Mouse (Mus musculus): ENCODE measurements at regions not wholly inside any gene's neighbourhood (a gene's known extent, or its start where the extent isn't known, plus 50 kb on each side); places are given as distances from the start of the nearest gene placed in this dataset.

DNA sequence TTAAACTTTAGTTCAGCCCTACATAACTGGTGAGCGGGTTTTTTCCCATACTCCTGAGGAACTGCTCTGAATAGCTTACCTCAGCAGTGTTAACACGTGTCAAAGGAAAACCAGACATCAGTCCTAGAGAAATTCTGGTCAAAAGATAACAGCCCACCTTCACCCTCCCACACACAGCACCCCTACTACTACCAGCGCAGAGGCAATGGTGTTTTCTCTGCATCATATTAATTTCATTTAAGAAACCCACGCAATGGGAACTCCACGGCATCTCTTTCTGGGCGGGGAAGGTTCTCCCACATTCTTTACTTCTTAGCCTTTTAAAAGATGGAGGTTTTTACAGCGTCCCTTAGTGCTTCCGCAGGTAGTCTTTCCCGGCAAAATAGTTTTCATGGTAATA is 172.7 kb upstream of the Arid2 start:
- no peak for DNase-seq
- TF ChIP-seq POLR2A (IDR thresholded peaks at IDR 0.05; ENCODE audit: control insufficient read depth, extremely low read depth, insufficient read depth, low read length, poor library complexity): no peak
- TF ChIP-seq CTCF (IDR thresholded peaks at IDR 0.05; ENCODE audit: borderline replicate concordance, control insufficient read depth, extremely low read depth, insufficient read depth, low read length, poor library complexity): no peak
- WGBS: 83% methylated on average over 9 of the region's 9 CpGs
- no peak overlapping the region for H3K4me3 ChIP-seq (ENCODE audit: control insufficient read depth, insufficient read depth, low read length)
- H3K4me1 ChIP-seq (replicated peaks; ENCODE audit: control insufficient read depth, insufficient read depth, low read length): no peaks in the 10 kb centered on the region
- H3K27ac ChIP-seq (ENCODE audit: control insufficient read depth, insufficient read depth, low read length): no peak overlapping the region
- H3K36me3 ChIP-seq (ENCODE audit: control insufficient read depth, insufficient read depth, low read length): no peaks in the 10 kb centered on the region
- no peaks in the 10 kb centered on the region for H3K27me3 ChIP-seq (ENCODE audit: control insufficient read depth, insufficient read depth, low read length)

DNA sequence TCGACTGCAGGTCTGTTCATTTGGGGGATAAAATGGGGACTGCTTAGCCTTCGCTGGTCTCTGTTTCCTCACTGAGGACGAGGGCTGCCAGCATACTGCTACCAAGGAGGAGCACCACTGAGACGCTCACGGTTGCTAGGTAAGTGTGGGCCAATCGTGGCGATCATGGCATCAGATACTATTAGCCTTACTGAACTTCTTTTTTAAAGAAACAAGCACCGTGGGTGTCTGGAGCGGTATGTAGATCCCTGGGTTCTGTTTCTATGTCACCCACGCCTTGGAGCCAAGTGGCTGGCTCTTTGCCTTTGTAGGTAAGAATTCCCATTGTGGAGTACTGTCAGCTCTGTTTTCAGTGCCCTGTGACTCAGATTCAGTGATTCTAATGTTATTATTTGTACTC is 172.1 kb upstream of the Arid2 start:
- WGBS: 71% methylated on average over 10 of the region's 10 CpGs
- TF ChIP-seq POLR2A (IDR thresholded peaks at IDR 0.05; ENCODE audit: control insufficient read depth, extremely low read depth, insufficient read depth, low read length, poor library complexity) (no peak), CTCF (IDR thresholded peaks at IDR 0.05; ENCODE audit: borderline replicate concordance, control insufficient read depth, extremely low read depth, insufficient read depth, low read length, poor library complexity) (no peak)
- no peak overlapping the region for H3K4me3 ChIP-seq (ENCODE audit: control insufficient read depth, insufficient read depth, low read length)

DNA sequence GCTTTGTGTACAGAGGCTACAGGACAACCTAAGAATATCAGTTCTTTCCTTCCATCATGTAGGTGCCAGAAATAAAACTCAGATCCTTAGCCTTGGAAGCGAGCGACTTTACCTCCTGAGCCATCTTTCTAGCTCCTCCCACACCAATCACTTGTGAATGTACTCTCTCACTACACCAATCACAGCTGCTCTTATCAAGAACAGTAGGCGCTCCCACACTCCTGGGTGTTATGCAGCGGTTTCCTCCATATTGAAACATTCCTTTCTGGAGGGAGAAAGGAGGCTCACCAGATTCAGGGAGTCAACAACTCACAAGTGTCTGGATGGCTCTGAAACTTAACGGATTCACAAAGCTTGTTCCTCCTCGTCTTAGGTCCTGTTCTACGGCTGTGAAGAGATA is 168.1 kb upstream of the Arid2 start:
- no peak for DNase-seq
- TF ChIP-seq POLR2A (IDR thresholded peaks at IDR 0.05; ENCODE audit: control insufficient read depth, extremely low read depth, insufficient read depth, low read length, poor library complexity) (no peak), CTCF (IDR thresholded peaks at IDR 0.05; ENCODE audit: borderline replicate concordance, control insufficient read depth, extremely low read depth, insufficient read depth, low read length, poor library complexity) (no peak)
- 96% methylated on average over 7 of the region's 7 CpGs for WGBS
- Histone ChIP-seq H3K4me3 (ENCODE audit: control insufficient read depth, insufficient read depth, low read length) (no peak overlapping the region), H3K36me3 (ENCODE audit: control insufficient read depth, insufficient read depth, low read length) (no peaks in the 10 kb centered on the region), H3K4me1 (replicated peaks; ENCODE audit: control insufficient read depth, insufficient read depth, low read length) (no peaks in the 10 kb centered on the region), H3K27ac (ENCODE audit: control insufficient read depth, insufficient read depth, low read length) (no peak overlapping the region), H3K27me3 (ENCODE audit: control insufficient read depth, insufficient read depth, low read length) (no peaks in the 10 kb centered on the region)

More for the DNA sequence above, 172.1 kb upstream of the Arid2 start:
- DNase-seq: no peak
- Histone ChIP-seq H3K27ac (ENCODE audit: control insufficient read depth, insufficient read depth, low read length) (no peak overlapping the region), H3K27me3 (ENCODE audit: control insufficient read depth, insufficient read depth, low read length) (no peaks in the 10 kb centered on the region), H3K4me1 (replicated peaks; ENCODE audit: control insufficient read depth, insufficient read depth, low read length) (no peaks in the 10 kb centered on the region), H3K36me3 (ENCODE audit: control insufficient read depth, insufficient read depth, low read length) (no peaks in the 10 kb centered on the region)

DNA sequence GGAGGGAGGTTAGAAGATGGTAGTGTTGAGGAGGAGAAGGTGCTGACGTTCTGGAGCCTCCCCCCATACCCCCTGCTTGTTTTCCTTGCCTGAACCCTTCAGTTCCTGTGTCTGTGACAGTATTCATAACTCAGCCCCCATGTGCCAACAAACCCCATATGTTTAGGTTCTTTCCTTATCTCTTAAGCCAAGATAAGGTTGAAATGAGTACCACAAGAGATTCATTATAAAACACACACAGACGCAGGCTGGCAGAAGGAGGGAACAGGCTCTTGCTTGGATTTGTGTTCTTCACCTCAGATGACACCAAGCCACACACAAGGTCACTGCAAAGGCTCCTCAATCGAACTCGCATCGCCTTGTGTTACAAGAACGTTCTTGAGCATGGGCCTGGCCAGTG is 162.9 kb upstream of the Arid2 start:
- Histone ChIP-seq H3K4me3 (ENCODE audit: control insufficient read depth, insufficient read depth, low read length) (no peak overlapping the region), H3K27me3 (ENCODE audit: control insufficient read depth, insufficient read depth, low read length) (no peaks in the 10 kb centered on the region), H3K36me3 (ENCODE audit: control insufficient read depth, insufficient read depth, low read length) (no peaks in the 10 kb centered on the region), H3K27ac (ENCODE audit: control insufficient read depth, insufficient read depth, low read length) (no peak overlapping the region), H3K4me1 (replicated peaks; ENCODE audit: control insufficient read depth, insufficient read depth, low read length) (no peaks in the 10 kb centered on the region)
- WGBS: 89% methylated on average over 6 of the region's 6 CpGs
- TF ChIP-seq CTCF (IDR thresholded peaks at IDR 0.05; ENCODE audit: borderline replicate concordance, control insufficient read depth, extremely low read depth, insufficient read depth, low read length, poor library complexity) (no peak), POLR2A (IDR thresholded peaks at IDR 0.05; ENCODE audit: control insufficient read depth, extremely low read depth, insufficient read depth, low read length, poor library complexity) (no peak)
- DNase-seq: no peak

DNA sequence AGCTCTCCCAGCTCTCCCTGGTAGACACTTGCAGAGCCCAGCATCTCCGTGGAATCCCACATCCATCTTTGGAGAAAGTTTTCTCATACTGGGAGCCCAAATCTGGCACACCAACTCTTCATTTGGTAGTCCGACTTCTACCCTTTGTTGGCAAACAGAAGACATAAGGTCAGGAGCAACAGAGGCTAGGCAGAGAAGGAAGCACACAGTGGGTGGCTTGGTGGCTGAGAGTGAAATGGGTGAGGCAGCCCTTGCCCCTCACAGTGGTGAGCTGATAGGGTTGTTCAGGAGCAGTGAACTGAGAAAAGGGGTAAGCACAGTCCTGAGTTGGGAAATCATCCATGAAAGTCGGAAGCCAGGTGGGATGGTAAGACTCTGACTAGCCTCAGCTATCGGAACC is 157.6 kb upstream of the Arid2 start:
- H3K4me1 ChIP-seq (replicated peaks; ENCODE audit: control insufficient read depth, insufficient read depth, low read length): peaks cover 12% of the 10 kb centered on the region
- no peak for DNase-seq
- H3K36me3 ChIP-seq (ENCODE audit: control insufficient read depth, insufficient read depth, low read length): no peaks in the 10 kb centered on the region
- no peak overlapping the region for H3K4me3 ChIP-seq (ENCODE audit: control insufficient read depth, insufficient read depth, low read length)
- TF ChIP-seq POLR2A (IDR thresholded peaks at IDR 0.05; ENCODE audit: control insufficient read depth, extremely low read depth, insufficient read depth, low read length, poor library complexity): no peak
- no peak for TF ChIP-seq CTCF (IDR thresholded peaks at IDR 0.05; ENCODE audit: borderline replicate concordance, control insufficient read depth, extremely low read depth, insufficient read depth, low read length, poor library complexity)
- no peak overlapping the region for H3K27ac ChIP-seq (ENCODE audit: control insufficient read depth, insufficient read depth, low read length)
- 96% methylated on average over 4 of the region's 4 CpGs for WGBS
- no peaks in the 10 kb centered on the region for H3K27me3 ChIP-seq (ENCODE audit: control insufficient read depth, insufficient read depth, low read length)

DNA sequence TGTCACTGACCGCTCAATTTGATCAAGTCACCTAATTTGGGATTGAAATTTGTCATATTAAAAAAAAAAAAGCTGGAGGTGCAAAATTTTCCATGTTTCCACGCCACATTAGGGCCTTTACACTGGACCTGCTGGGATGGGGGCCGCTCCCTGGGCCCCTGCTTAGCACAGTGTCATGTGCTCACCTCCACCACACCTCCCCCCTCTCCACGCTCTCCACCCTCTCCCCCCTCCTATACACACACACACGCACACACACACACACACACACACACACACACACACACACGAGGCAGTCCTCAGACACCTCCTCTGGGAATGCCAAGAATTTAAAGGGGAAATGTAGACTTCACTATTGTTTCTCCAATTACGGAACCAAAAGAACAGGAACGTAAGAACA is 156.8 kb upstream of the Arid2 start:
- DNase-seq: no peak
- 91% methylated on average over 8 of the region's 8 CpGs for WGBS
- TF ChIP-seq CTCF (IDR thresholded peaks at IDR 0.05; ENCODE audit: borderline replicate concordance, control insufficient read depth, extremely low read depth, insufficient read depth, low read length, poor library complexity): no peak
- no peak for TF ChIP-seq POLR2A (IDR thresholded peaks at IDR 0.05; ENCODE audit: control insufficient read depth, extremely low read depth, insufficient read depth, low read length, poor library complexity)
- no peaks in the 10 kb centered on the region for H3K27me3 ChIP-seq (ENCODE audit: control insufficient read depth, insufficient read depth, low read length)
- H3K36me3 ChIP-seq (ENCODE audit: control insufficient read depth, insufficient read depth, low read length): no peaks in the 10 kb centered on the region
- no peak overlapping the region for H3K27ac ChIP-seq (ENCODE audit: control insufficient read depth, insufficient read depth, low read length)
- H3K4me1 ChIP-seq (replicated peaks; ENCODE audit: control insufficient read depth, insufficient read depth, low read length): peaks cover 12% of the 10 kb centered on the region
- H3K4me3 ChIP-seq (ENCODE audit: control insufficient read depth, insufficient read depth, low read length): no peak overlapping the region

DNA sequence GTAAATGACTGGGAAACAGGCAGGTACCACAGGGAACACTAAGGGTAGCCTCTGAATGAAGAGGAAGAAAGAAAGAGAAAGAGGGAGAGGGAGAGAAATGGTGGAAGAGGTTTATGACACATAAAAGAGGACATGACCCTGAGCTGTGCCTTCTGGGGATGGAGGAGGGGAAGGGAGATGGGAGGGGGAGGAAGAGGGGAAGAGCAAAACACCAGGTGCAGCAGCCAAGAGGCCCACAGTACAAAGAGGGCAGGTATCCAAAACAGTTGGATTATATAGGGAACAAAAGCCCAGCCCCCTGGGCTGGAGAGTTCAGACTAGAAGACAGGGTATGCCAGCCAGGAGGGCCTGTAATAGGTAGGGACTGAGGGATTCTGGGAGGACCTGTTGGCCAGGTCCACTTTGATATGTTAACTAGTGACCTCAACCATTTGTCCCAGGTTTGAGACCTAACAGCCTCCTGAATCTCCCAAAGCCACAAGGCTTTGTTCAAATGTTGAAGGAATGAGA is 155.7 kb upstream of the Arid2 start:
- TF ChIP-seq POLR2A (IDR thresholded peaks at IDR 0.05; ENCODE audit: control insufficient read depth, extremely low read depth, insufficient read depth, low read length, poor library complexity) (no peak), CTCF (IDR thresholded peaks at IDR 0.05; ENCODE audit: borderline replicate concordance, control insufficient read depth, extremely low read depth, insufficient read depth, low read length, poor library complexity) (no peak)
- no peaks in the 10 kb centered on the region for H3K36me3 ChIP-seq (ENCODE audit: control insufficient read depth, insufficient read depth, low read length)
- peak overlapping the region; percentile 74; the same call in 1 of the 2 replicates for H3K27ac ChIP-seq (ENCODE audit: control insufficient read depth, insufficient read depth, low read length)
- peak; percentile 49 for DNase-seq
- no peak overlapping the region for H3K4me3 ChIP-seq (ENCODE audit: control insufficient read depth, insufficient read depth, low read length)
- H3K27me3 ChIP-seq (ENCODE audit: control insufficient read depth, insufficient read depth, low read length): no peaks in the 10 kb centered on the region
- H3K4me1 ChIP-seq (replicated peaks; ENCODE audit: control insufficient read depth, insufficient read depth, low read length): peaks cover 14% of the 10 kb centered on the region
